Mouse (Mus musculus): ENCODE results near the gene Nrxn1. TPM values are rescaled to one million over a fixed set of nuclear protein-coding genes. Genes with fewer than 3 reads are reported as not detected.

The Nrxn1 gene
- polyA plus RNA-seq (2012; rRNA removed), result 9.3 and 11.9 TPM in 2 replicates

DNA sequence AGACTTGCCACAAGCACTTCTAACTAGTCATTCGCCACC is at the start of gene Nrxn1:
Gene Nrxn1, minus strand, starts transcription at position 30 of the 39 bp plus-strand sequence.

